Mouse (Mus musculus) right cerebral cortex, postnatal 4 days (tissue): ENCODE results near the gene Mfsd13b.
"Not testable (repeated sequence)": the region's sequence is repeated elsewhere in the genome, so short reads cannot be mapped to it uniquely, and the experiment has no call there.

Experiments used
- DNase-seq: peaks from one replicate; pipeline ENCODE4 v3.0.0-alpha.2; 2022

Gene Mfsd13b

GRCm38 (mm10) chr7:120991191-120991590 lies 8.9 kb downstream of the Mfsd13b start:
- DNase-seq, result no peak

GRCm38 (mm10) chr7:120999021-120999530 lies 16.8 kb downstream of the Mfsd13b start:
- DNase-seq, result no peak

GRCm38 (mm10) chr7:121000065-121000822 lies 17.9 kb downstream of the Mfsd13b start:
- no peak for DNase-seq

GRCm38 (mm10) chr7:121001879-121002278 lies 19.6 kb downstream of the Mfsd13b start:
- DNase-seq, result no peak

GRCm38 (mm10) chr7:121002407-121002928 lies 20.2 kb downstream of the Mfsd13b start:
- DNase-seq, result no peak

GRCm38 (mm10) chr7:121003793-121004418 lies 21.6 kb downstream of the Mfsd13b start:
- DNase-seq, result no peak

GRCm38 (mm10) chr7:121011794-121012689 lies 29.7 kb downstream of the Mfsd13b start:
- no peak for DNase-seq

- no peak for DNase-seq
Observed at GRCm38 (mm10) chr7:121014486-121014885, 32.2 kb downstream of the Mfsd13b start.

- DNase-seq, result no peak
Observed at GRCm38 (mm10) chr7:121018778-121019177, 36.5 kb downstream of the Mfsd13b start.

- no peak for DNase-seq
Observed at GRCm38 (mm10) chr7:121020277-121020676, 38.0 kb downstream of the Mfsd13b start.

- no peak for DNase-seq
Observed at GRCm38 (mm10) chr7:121025221-121026008, 43.1 kb downstream of the Mfsd13b start.

GRCm38 (mm10) chr7:121026300-121026699 lies 44.0 kb downstream of the Mfsd13b start:
- no peak for DNase-seq

- not testable (repeated sequence) for DNase-seq
Observed at GRCm38 (mm10) chr7:121029947-121030346, 47.6 kb downstream of the Mfsd13b start.

- peak; percentile 96 for DNase-seq
Observed at GRCm38 (mm10) chr7:121033856-121034652, 51.7 kb downstream of the Mfsd13b start, which contains the start of gene Mettl9. Gene Mettl9 (plus strand): TSS chr7:121034445.

- peak; percentile 29 for DNase-seq
Observed at GRCm38 (mm10) chr7:121034701-121035141, 52.4 kb downstream of the Mfsd13b start.

- DNase-seq, result no peak
Observed at GRCm38 (mm10) chr7:121035161-121035721, 52.9 kb downstream of the Mfsd13b start.

GRCm38 (mm10) chr7:121040595-121040994 lies 58.3 kb downstream of the Mfsd13b start:
- no peak for DNase-seq

GRCm38 (mm10) chr7:121041989-121042388 lies 59.7 kb downstream of the Mfsd13b start:
- DNase-seq, result no peak

- DNase-seq, result no peak
Observed at GRCm38 (mm10) chr7:121043004-121043403, 60.7 kb downstream of the Mfsd13b start.

GRCm38 (mm10) chr7:121043510-121043909 lies 61.2 kb downstream of the Mfsd13b start:
- no peak for DNase-seq

- no peak for DNase-seq
Observed at GRCm38 (mm10) chr7:121044251-121044650, 61.9 kb downstream of the Mfsd13b start.
